Mouse (Mus musculus) forebrain, embryonic 15.5 days (tissue): ENCODE data around the gene Rsl24d1. TPM values are rescaled to one million over a fixed set of nuclear protein-coding genes. Genes with fewer than 3 reads are reported as not detected.

Source experiments
- ATAC-seq: fragments of 200-750 bp; cut with Nextera tagmentation; replicated peaks from 2 replicates; pipeline ENCODE4 v1.8.0; 2017; ENCODE audit warnings: mild to moderate bottlenecking, moderate TSS enrichment, moderate library complexity
- H3K27ac ChIP-seq: fragments of 300-500 bp; sonication (generic); replicated peaks from 2 replicates; pipeline ENCODE4 v1.5.1; 2015; ENCODE audit warnings: mild to moderate bottlenecking, inconsistent platforms
- H3K27me3 ChIP-seq: fragments of 300-500 bp; sonication (generic); 2 replicates; pipeline ENCODE4 v1.6.1; 2015; ENCODE audit warnings: inconsistent platforms
- H3K36me3 ChIP-seq: fragments of 300-500 bp; sonication (generic); 2 replicates; pipeline ENCODE4 v1.6.1; 2015; ENCODE audit warnings: mild to moderate bottlenecking, inconsistent platforms
- H3K4me1 ChIP-seq: fragments of 300-500 bp; sonication (generic); 2 replicates; pipeline ENCODE4 v1.6.1; 2015; ENCODE audit warnings: inconsistent platforms
- H3K4me2 ChIP-seq: fragments of 300-500 bp; sonication (generic); replicated peaks from 2 replicates; pipeline ENCODE4 v1.6.1; 2015; ENCODE audit warnings: mild to moderate bottlenecking, inconsistent platforms
- H3K4me3 ChIP-seq: fragments of 300-500 bp; sonication (generic); 2 replicates; pipeline ENCODE4 v1.5.1; 2015; ENCODE audit warnings: mild to moderate bottlenecking, inconsistent platforms
- H3K9ac ChIP-seq: fragments of 300-500 bp; sonication (generic); replicated peaks from 2 replicates; pipeline ENCODE4 v1.6.1; 2015; ENCODE audit warnings: mild to moderate bottlenecking, inconsistent platforms
- H3K9me3 ChIP-seq: fragments of 300-500 bp; sonication (generic); 2 replicates; pipeline ENCODE4 v1.6.1; 2016; ENCODE audit warnings: inconsistent platforms
- WGBS: fragments of 180-500 bp; shearing (Covaris S2); methylation state at CpG from one replicate; pipeline ENCODE4 v1.1.7; 2015; ENCODE audit warnings: mixed read lengths; 5-methylcytosine and 5-hydroxymethylcytosine counted together
- polyA plus RNA-seq: library from polyadenylated mRNA; unstranded; fragments of >200 nt; fragmentation: Nextera tagmentation; extraction: Ambion mirVana; gene quantifications from 2 replicates; pipeline ENCODE4 v1.2.1, GENCODE M21; 2015

Gene Rsl24d1
- polyA plus RNA-seq, 1 experiment from 2014 or later: 125 TPM

DNA sequence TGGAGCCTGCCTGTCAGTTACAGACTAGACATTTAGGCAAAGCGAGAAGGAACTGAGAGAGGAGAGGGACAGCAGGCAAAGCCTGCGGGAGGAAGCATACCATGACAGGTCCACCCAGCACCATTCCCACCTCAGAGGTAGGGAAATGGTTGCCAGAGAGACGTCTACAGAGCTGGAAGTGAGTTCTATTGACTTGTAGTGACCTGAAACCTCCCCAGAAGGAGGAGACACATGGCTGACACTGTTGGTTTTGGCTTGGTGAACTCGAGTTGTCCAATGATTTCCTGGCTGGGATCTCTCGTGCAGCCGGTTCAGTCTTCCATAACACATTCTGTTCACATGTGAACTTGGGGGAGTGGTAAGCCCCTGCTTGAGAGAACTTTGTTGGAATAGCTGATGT lies 29.3 kb upstream of the Rsl24d1 start:
- 77% methylated on average over 6 of the region's 6 CpGs for WGBS
- Histone ChIP-seq H3K4me1 (no peaks in the 10 kb centered on the region), H3K9me3 (no peaks in the 10 kb centered on the region), H3K36me3 (no peaks in the 10 kb centered on the region), H3K9ac (no peak overlapping the region), H3K4me2 (no peak overlapping the region), H3K27ac (no peak overlapping the region), H3K27me3 (no peaks in the 10 kb centered on the region), H3K4me3 (no peak overlapping the region)
- no peak for ATAC-seq

GRCm38 (mm10) chr9:73085845-73086244 lies 27.4 kb upstream of the Rsl24d1 start:
- no peak overlapping the region for H3K4me2 ChIP-seq
- H3K27ac ChIP-seq: no peak overlapping the region
- H3K36me3 ChIP-seq: no peaks in the 10 kb centered on the region
- ATAC-seq: no peak
- H3K9me3 ChIP-seq: no peaks in the 10 kb centered on the region
- WGBS: 84% methylated on average over 6 of the region's 6 CpGs
- H3K9ac ChIP-seq: no peak overlapping the region
- H3K4me3 ChIP-seq: no peak overlapping the region
- H3K4me1 ChIP-seq: no peaks in the 10 kb centered on the region
- no peaks in the 10 kb centered on the region for H3K27me3 ChIP-seq

DNA sequence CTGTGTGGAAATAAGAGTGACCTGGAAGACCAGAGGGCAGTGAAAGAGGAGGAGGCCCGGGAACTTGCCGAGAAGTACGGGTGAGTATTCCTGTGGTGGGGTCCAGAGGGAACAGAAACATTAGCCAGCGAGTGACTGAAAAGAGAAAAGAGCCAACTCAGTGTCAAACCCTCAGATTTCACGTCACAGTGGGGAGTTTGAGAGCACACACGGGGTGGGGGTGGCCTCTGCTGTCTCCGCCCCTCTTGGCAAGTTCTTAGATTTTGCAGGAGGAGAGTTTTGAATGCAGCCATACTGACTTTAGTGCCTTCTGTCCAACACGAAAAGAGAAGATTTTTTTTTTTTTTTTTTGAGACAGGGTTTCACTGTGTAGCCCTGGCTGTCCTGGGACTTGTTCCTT lies 26.1 kb upstream of the Rsl24d1 start:
- Histone ChIP-seq H3K4me3 (no peak overlapping the region), H3K36me3 (no peaks in the 10 kb centered on the region), H3K27me3 (no peaks in the 10 kb centered on the region), H3K9ac (no peak overlapping the region), H3K27ac (no peak overlapping the region), H3K4me1 (no peaks in the 10 kb centered on the region), H3K9me3 (no peaks in the 10 kb centered on the region), H3K4me2 (no peak overlapping the region)
- ATAC-seq: no peak
- 64% methylated on average over 8 of the region's 8 CpGs for WGBS

DNA sequence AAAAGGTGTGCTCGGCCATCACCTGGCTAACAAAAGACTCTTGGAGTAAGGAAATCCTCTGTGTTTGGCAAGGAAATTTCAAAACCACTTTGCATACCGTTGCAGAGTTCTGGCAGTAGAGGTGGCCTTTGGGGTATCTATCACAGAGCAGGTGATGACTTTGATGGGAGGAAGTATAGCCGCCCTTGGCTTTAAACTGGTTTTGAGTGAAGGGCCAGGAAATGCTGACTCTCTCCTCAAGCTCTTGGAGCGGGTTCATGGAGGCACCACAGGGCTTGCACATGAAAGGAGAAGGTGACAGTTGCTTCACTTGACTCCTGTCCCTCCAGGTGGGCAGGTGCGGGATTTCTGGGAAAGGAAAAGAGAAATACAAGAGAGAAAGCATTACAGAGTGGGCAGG lies 25.6 kb upstream of the Rsl24d1 start:
- no peaks in the 10 kb centered on the region for H3K4me1 ChIP-seq
- no peaks in the 10 kb centered on the region for H3K27me3 ChIP-seq
- no peak overlapping the region for H3K27ac ChIP-seq
- no peak for ATAC-seq
- H3K4me3 ChIP-seq: no peak overlapping the region
- no peak overlapping the region for H3K4me2 ChIP-seq
- H3K9me3 ChIP-seq: no peaks in the 10 kb centered on the region
- no peak overlapping the region for H3K9ac ChIP-seq
- 83% methylated on average over 5 of the region's 5 CpGs for WGBS
- no peaks in the 10 kb centered on the region for H3K36me3 ChIP-seq

DNA sequence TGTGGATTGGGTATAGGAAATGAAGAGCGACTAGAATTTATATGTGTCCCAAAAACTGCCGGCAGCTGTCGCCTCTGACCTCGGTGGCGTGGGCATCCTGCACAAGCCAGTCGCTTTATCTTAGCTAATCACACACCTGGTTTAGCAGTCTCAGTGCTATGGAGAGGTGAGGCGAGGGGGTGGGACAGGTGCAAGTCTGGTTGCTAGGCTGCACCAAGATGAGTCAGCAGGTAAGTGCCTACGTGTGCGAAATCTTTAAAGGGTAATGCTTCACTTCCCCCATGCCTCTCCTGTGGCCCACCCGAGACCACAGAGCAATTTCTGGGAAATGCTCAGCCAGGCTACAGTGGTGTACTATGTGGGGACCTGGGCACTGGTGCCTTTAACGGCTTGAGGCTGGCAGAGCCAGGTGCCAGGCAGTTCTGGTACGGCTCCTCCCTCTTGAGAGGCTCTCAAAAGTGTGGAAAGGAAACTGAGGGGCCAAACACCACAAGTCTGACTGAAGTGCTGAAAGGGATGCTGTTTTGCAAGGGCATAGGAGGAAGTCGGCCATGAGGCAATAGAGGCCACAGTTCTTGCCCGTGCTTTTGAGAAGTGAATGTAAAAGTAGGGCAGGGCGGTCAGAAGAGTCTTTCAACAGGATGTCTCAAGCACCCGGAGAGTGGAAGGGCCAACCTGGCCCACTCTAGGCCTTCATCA lies 23.9 kb upstream of the Rsl24d1 start:
- ATAC-seq: no peak
- no peak overlapping the region for H3K4me2 ChIP-seq
- WGBS: 82% methylated on average over 16 of the region's 16 CpGs
- no peak overlapping the region for H3K27ac ChIP-seq
- H3K4me1 ChIP-seq: no peaks in the 10 kb centered on the region
- H3K9me3 ChIP-seq: no peaks in the 10 kb centered on the region
- H3K9ac ChIP-seq: no peak overlapping the region
- H3K4me3 ChIP-seq: no peak overlapping the region
- H3K27me3 ChIP-seq: no peaks in the 10 kb centered on the region
- no peaks in the 10 kb centered on the region for H3K36me3 ChIP-seq

DNA sequence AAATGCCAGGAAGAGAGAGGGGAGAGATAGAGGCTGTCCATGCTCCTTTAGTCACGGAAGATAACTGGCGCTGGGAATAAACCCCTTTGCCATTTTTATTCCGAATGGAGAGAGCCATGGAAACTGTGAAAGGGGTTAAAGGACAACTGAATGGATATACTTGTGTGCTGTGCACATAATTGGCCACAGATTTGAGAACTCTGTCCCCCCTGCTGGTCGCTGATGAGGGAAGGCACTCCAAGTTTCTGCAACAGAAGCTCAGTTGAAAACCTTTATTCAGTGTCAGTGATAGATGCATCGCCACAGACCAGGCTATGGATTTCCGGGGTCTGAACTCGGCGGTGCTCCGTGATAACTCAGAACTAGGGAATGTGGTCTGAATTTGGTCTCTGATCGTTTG lies 23.1 kb upstream of the Rsl24d1 start:
- Histone ChIP-seq H3K27me3 (no peaks in the 10 kb centered on the region), H3K9me3 (no peaks in the 10 kb centered on the region), H3K36me3 (no peaks in the 10 kb centered on the region), H3K4me2 (no peak overlapping the region), H3K27ac (no peak overlapping the region), H3K4me3 (no peak overlapping the region), H3K9ac (no peak overlapping the region), H3K4me1 (no peaks in the 10 kb centered on the region)
- WGBS: 79% methylated on average over 10 of the region's 10 CpGs
- ATAC-seq: no peak

- 0 out of 2 replicates have a peak, but pooled peaks have one; percentile 22 for ATAC-seq
- Histone ChIP-seq H3K27me3 (no peaks in the 10 kb centered on the region), H3K36me3 (no peaks in the 10 kb centered on the region), H3K9me3 (no peaks in the 10 kb centered on the region), H3K9ac (no peak overlapping the region), H3K4me1 (no peaks in the 10 kb centered on the region), H3K4me2 (no peak overlapping the region), H3K4me3 (no peak overlapping the region), H3K27ac (no peak overlapping the region)
- 0% methylated on average over 1 of the region's 1 CpGs for WGBS
Measured at GRCm38 (mm10) chr9:73091747-73092146, 21.5 kb upstream of the Rsl24d1 start.

- ATAC-seq: peak; percentile 86
- Histone ChIP-seq H3K4me1 (no peaks in the 10 kb centered on the region), H3K4me3 (no peak overlapping the region), H3K27me3 (no peaks in the 10 kb centered on the region), H3K36me3 (no peaks in the 10 kb centered on the region), H3K9ac (no peak overlapping the region), H3K27ac (no peak overlapping the region), H3K4me2 (peak overlapping the region; percentile 11; the same call in 1 of the 2 replicates), H3K9me3 (no peaks in the 10 kb centered on the region)
- WGBS: 35% methylated on average over 17 of the region's 17 CpGs
Measured at GRCm38 (mm10) chr9:73094580-73094979, 18.6 kb upstream of the Rsl24d1 start.

- no peak overlapping the region for H3K4me3 ChIP-seq
- H3K9me3 ChIP-seq: no peaks in the 10 kb centered on the region
- no peaks in the 10 kb centered on the region for H3K4me1 ChIP-seq
- no peaks in the 10 kb centered on the region for H3K36me3 ChIP-seq
- no peak overlapping the region for H3K27ac ChIP-seq
- WGBS: 78% methylated on average over 2 of the region's 2 CpGs
- peaks cover 9% of the 10 kb centered on the region for H3K27me3 ChIP-seq
- ATAC-seq: no peak
- no peak overlapping the region for H3K9ac ChIP-seq
- H3K4me2 ChIP-seq: no peak overlapping the region
Measured at GRCm38 (mm10) chr9:73097898-73098297, 15.3 kb upstream of the Rsl24d1 start.

DNA sequence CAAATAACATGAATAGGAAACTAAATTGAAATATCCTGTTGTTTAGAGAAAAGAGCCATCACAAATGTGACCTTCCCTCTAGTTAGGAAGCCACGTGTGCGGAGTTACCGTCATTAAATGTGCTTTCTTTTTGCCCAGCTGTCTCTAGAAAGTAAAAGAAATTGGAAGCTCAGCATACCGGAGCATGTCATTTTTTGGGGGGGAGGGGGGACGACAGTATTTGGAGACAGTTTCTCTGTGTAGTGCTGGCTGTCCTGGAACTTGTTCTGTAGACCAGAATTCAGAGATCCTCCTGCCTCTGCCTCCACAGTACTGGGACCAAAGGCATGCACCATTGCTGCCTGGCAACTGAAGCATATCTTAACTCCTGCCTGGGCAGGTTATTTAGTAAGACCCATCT lies 11.7 kb upstream of the Rsl24d1 start, which contains the start of gene Khdc3:
Gene Khdc3, plus strand, starts transcription at position 301 of the 400 bp plus-strand sequence.
- Histone ChIP-seq H3K9me3 (no peaks in the 10 kb centered on the region), H3K4me3 (no peak within 1 kb of the TSS)
- WGBS: 90% methylated on average over 5 of the region's 5 CpGs

DNA sequence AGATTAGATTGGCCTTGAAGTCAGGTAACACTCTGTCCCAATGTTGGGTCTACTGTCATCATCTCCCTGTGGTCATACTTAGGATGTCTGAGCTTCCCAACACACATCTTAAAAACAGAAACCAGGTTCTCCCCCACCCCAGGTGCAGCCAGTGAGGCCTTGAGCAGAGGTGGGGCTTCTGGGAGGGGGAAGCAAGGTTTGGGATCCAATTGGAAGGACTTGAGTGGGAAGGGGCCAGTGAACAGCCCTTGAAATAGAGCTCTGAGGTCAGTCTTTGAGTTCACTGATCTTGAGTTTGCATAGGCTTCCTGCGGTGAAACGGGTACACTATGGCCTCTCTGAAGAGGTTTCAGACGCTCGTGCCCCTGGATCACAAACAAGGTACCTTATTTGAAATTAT lies 11.0 kb upstream of the Rsl24d1 start, which contains the start of gene Gm20509:
Gene Gm20509, plus strand, starts transcription at position 290 of the 400 bp plus-strand sequence.
- H3K4me2 ChIP-seq: peak within 1 kb of the TSS; percentile 71
- peaks cover 9% of the 10 kb centered on the region for H3K4me1 ChIP-seq
- no peaks in the 10 kb centered on the region for H3K36me3 ChIP-seq
- H3K9ac ChIP-seq: peak within 1 kb of the TSS; percentile 40
- no peaks in the 10 kb centered on the region for H3K9me3 ChIP-seq
- ATAC-seq: no peak
- H3K4me3 ChIP-seq: peak within 1 kb of the TSS; percentile 39
- peaks cover 46% of the 10 kb centered on the region for H3K27me3 ChIP-seq
- no peak within 1 kb of the TSS for H3K27ac ChIP-seq
- 92% methylated on average over 4 of the region's 4 CpGs for WGBS

More for the DNA sequence above, 11.7 kb upstream of the Rsl24d1 start, which contains the start of gene Khdc3:
- no peak for ATAC-seq
- Histone ChIP-seq H3K27ac (no peak within 1 kb of the TSS), H3K4me2 (no peak within 1 kb of the TSS), H3K36me3 (no peaks in the 10 kb centered on the region), H3K27me3 (peaks cover 43% of the 10 kb centered on the region), H3K4me1 (peaks cover 9% of the 10 kb centered on the region), H3K9ac (no peak within 1 kb of the TSS)

DNA sequence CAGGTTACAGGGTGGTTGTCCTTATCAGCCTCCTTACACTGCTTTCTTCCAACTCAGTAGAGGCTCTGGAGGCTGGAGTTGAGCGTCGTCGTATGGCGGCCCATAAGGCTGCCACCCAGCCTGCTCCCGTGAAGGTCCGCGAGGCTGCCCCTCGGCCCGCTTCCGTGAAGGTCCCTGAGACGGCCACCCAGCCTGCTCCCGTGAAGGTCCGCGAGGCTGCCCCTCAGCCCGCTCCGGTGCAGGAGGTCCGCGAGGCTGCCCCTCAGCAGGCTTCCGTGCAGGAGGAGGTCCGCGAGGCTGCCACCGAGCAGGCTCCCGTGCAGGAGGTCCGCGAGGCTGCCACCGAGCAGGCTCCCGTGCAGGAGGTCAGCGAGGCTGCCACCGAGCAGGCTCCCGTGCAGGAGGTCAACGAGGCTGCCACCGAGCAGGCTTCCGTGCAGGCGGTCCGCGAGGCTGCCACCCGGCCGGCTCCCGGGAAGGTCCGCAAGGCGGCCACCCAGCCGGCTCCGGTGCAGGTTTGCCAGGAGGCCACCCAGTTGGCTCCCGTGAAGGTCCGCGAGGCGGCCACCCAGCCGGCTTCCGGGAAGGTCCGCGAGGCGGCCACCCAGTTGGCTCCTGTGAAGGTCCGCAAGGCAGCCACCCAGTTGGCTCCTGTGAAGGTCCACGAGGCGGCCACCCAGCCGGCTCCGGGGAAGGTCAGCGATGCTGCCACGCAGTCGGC lies 9.9 kb upstream of the Rsl24d1 start:
- H3K4me3 ChIP-seq: peak overlapping the region; percentile 39
- H3K9me3 ChIP-seq: no peaks in the 10 kb centered on the region
- H3K27me3 ChIP-seq: peaks cover 46% of the 10 kb centered on the region
- H3K36me3 ChIP-seq: no peaks in the 10 kb centered on the region
- peaks cover 9% of the 10 kb centered on the region for H3K4me1 ChIP-seq
- WGBS: 7% methylated on average over 59 of the region's 60 CpGs
- peak overlapping the region; percentile 71 for H3K4me2 ChIP-seq
- peak overlapping the region; percentile 40 for H3K9ac ChIP-seq
- no peak for ATAC-seq
- no peak overlapping the region for H3K27ac ChIP-seq
